Mouse (Mus musculus) forebrain, embryonic 10.5 days (tissue): ENCODE data around the gene Eef2k. TPM values are rescaled to one million over a fixed set of nuclear protein-coding genes. Genes with fewer than 3 reads are reported as not detected.

Experiments used
- DNase-seq: peaks from one replicate; pipeline ENCODE4 v3.0.0-alpha.2; 2017; ENCODE audit warnings: low spot score; ENCODE audit errors: extremely low spot score
- H3K27ac ChIP-seq: fragments of 300-500 bp; sonication (generic); 2 replicates; pipeline ENCODE4 v1.5.1; 2016; ENCODE audit warnings: mild to moderate bottlenecking
- H3K27me3 ChIP-seq: fragments of 300-500 bp; sonication (generic); 2 replicates; pipeline ENCODE4 v1.6.1; 2016; ENCODE audit warnings: mild to moderate bottlenecking; ENCODE audit not compliant: poor library complexity, severe bottlenecking
- H3K36me3 ChIP-seq: fragments of 300-500 bp; sonication (generic); replicated peaks from 2 replicates; pipeline ENCODE4 v1.6.1; 2016; ENCODE audit warnings: mild to moderate bottlenecking, moderate library complexity
- H3K4me1 ChIP-seq: fragments of 300-500 bp; sonication (generic); 2 replicates; pipeline ENCODE4 v1.6.1; 2016
- H3K4me3 ChIP-seq: fragments of 300-500 bp; sonication (generic); 2 replicates; pipeline ENCODE4 v1.5.1; 2016; ENCODE audit warnings: mild to moderate bottlenecking, moderate library complexity
- H3K9me3 ChIP-seq: fragments of 300-500 bp; sonication (generic); 2 replicates; pipeline ENCODE4 v1.6.1; 2016; ENCODE audit warnings: mild to moderate bottlenecking, moderate library complexity
- WGBS: fragments of 180-500 bp; shearing (Covaris S2); methylation state at CpG from one replicate; pipeline ENCODE4 v1.1.7; 2016; 5-methylcytosine and 5-hydroxymethylcytosine counted together
- polyA plus RNA-seq: library from polyadenylated mRNA; unstranded; fragments of >200 nt; fragmentation: Nextera tagmentation; extraction: Ambion mirVana; gene quantifications from 2 replicates; pipeline ENCODE4 v1.2.1, GENCODE M21; 2016

Eef2k gene
- polyA plus RNA-seq, 1 experiment from 2014 or later, result 30.1 TPM

- Histone ChIP-seq H3K27ac (0 out of 2 replicates have a peak overlapping the region, but pooled peaks have one; percentile 3), H3K4me1 (peaks cover 58% of the 10 kb centered on the region), H3K27me3 (no peaks in the 10 kb centered on the region), H3K9me3 (no peaks in the 10 kb centered on the region), H3K4me3 (no peak overlapping the region), H3K36me3 (peaks cover 22% of the 10 kb centered on the region)
- WGBS, result 64% methylated on average over 10 of the region's 10 CpGs
- DNase-seq, result no peak
Observed at GRCm38 (mm10) chr7:120860799-120861487, 18.3 kb downstream of the Eef2k start.

- Histone ChIP-seq H3K36me3 (peaks cover 22% of the 10 kb centered on the region), H3K27ac (peak overlapping the region; percentile 73), H3K4me1 (peaks cover 65% of the 10 kb centered on the region), H3K27me3 (no peaks in the 10 kb centered on the region), H3K4me3 (no peak overlapping the region), H3K9me3 (no peaks in the 10 kb centered on the region)
- WGBS, result 34% methylated on average over 2 of the region's 2 CpGs
- no peak for DNase-seq
Observed at GRCm38 (mm10) chr7:120861488-120862047, 18.9 kb downstream of the Eef2k start.

GRCm38 (mm10) chr7:120862196-120862595 is 19.6 kb downstream of the Eef2k start:
- no peak for DNase-seq
- H3K4me3 ChIP-seq, result no peak overlapping the region
- WGBS, result 4% methylated on average over 3 of the region's 3 CpGs

GRCm38 (mm10) chr7:120862626-120863025 is 20.0 kb downstream of the Eef2k start:
- H3K36me3 ChIP-seq, result peaks cover 22% of the 10 kb centered on the region
- no peaks in the 10 kb centered on the region for H3K9me3 ChIP-seq
- no peak for DNase-seq
- no peak overlapping the region for H3K4me3 ChIP-seq
- H3K27me3 ChIP-seq, result no peaks in the 10 kb centered on the region
- WGBS, result 54% methylated on average over 7 of the region's 7 CpGs
- peaks cover 69% of the 10 kb centered on the region for H3K4me1 ChIP-seq
- H3K27ac ChIP-seq, result peak overlapping the region; percentile 73

More at GRCm38 (mm10) chr7:120862196-120862595, 19.6 kb downstream of the Eef2k start:
- Histone ChIP-seq H3K27me3 (no peaks in the 10 kb centered on the region), H3K27ac (peak overlapping the region; percentile 73), H3K36me3 (peaks cover 22% of the 10 kb centered on the region), H3K9me3 (no peaks in the 10 kb centered on the region), H3K4me1 (peaks cover 69% of the 10 kb centered on the region)

GRCm38 (mm10) chr7:120863476-120863875 is 20.8 kb downstream of the Eef2k start:
- no peak for DNase-seq
- H3K9me3 ChIP-seq, result no peaks in the 10 kb centered on the region
- no peak overlapping the region for H3K4me3 ChIP-seq
- H3K27me3 ChIP-seq, result no peaks in the 10 kb centered on the region
- peaks cover 16% of the 10 kb centered on the region for H3K36me3 ChIP-seq
- 48% methylated on average over 5 of the region's 5 CpGs for WGBS
- H3K27ac ChIP-seq, result peak overlapping the region; percentile 73
- peaks cover 72% of the 10 kb centered on the region for H3K4me1 ChIP-seq

GRCm38 (mm10) chr7:120865100-120865499 is 22.5 kb downstream of the Eef2k start:
- H3K27ac ChIP-seq, result peak overlapping the region; percentile 75
- H3K36me3 ChIP-seq, result 0 out of 2 replicates have a peak, but pooled peaks cover 2% of the 10 kb centered on the region
- peaks cover 72% of the 10 kb centered on the region for H3K4me1 ChIP-seq
- peak; percentile 31 for DNase-seq
- H3K27me3 ChIP-seq, result no peaks in the 10 kb centered on the region
- WGBS, result 39% methylated on average over 7 of the region's 7 CpGs
- no peaks in the 10 kb centered on the region for H3K9me3 ChIP-seq
- no peak overlapping the region for H3K4me3 ChIP-seq

GRCm38 (mm10) chr7:120865832-120866231 is 23.2 kb downstream of the Eef2k start:
- no peak for DNase-seq
- Histone ChIP-seq H3K27me3 (no peaks in the 10 kb centered on the region), H3K4me1 (peaks cover 64% of the 10 kb centered on the region), H3K36me3 (no peaks in the 10 kb centered on the region), H3K4me3 (no peak overlapping the region), H3K9me3 (no peaks in the 10 kb centered on the region), H3K27ac (peak overlapping the region; percentile 75)
- WGBS, result 52% methylated on average over 4 of the region's 4 CpGs

- H3K27ac ChIP-seq, result peak overlapping the region; percentile 75; the same call in 1 of the 2 replicates
- H3K4me3 ChIP-seq, result no peak overlapping the region
- H3K27me3 ChIP-seq, result no peaks in the 10 kb centered on the region
- peaks cover 56% of the 10 kb centered on the region for H3K4me1 ChIP-seq
- H3K36me3 ChIP-seq, result no peaks in the 10 kb centered on the region
- H3K9me3 ChIP-seq, result no peaks in the 10 kb centered on the region
- 85% methylated on average over 2 of the region's 2 CpGs for WGBS
- no peak for DNase-seq
Observed at GRCm38 (mm10) chr7:120866684-120867083, 24.1 kb downstream of the Eef2k start.

GRCm38 (mm10) chr7:120867720-120868119 is 25.1 kb downstream of the Eef2k start:
- no peaks in the 10 kb centered on the region for H3K27me3 ChIP-seq
- H3K4me3 ChIP-seq, result no peak overlapping the region
- H3K4me1 ChIP-seq, result peaks cover 45% of the 10 kb centered on the region
- DNase-seq, result no peak
- WGBS, result 88% methylated on average over 1 of the region's 1 CpGs
- peak overlapping the region; percentile 48 for H3K27ac ChIP-seq
- H3K9me3 ChIP-seq, result no peaks in the 10 kb centered on the region
- H3K36me3 ChIP-seq, result no peaks in the 10 kb centered on the region

GRCm38 (mm10) chr7:120869883-120870282 is 27.3 kb downstream of the Eef2k start:
- no peak overlapping the region for H3K27ac ChIP-seq
- H3K4me3 ChIP-seq, result no peak overlapping the region
- no peaks in the 10 kb centered on the region for H3K36me3 ChIP-seq
- WGBS, result 85% methylated on average over 5 of the region's 5 CpGs
- peaks cover 24% of the 10 kb centered on the region for H3K4me1 ChIP-seq
- H3K9me3 ChIP-seq, result no peaks in the 10 kb centered on the region
- no peaks in the 10 kb centered on the region for H3K27me3 ChIP-seq
- DNase-seq, result no peak

- H3K27ac ChIP-seq, result no peak overlapping the region
Observed at GRCm38 (mm10) chr7:120870431-120871008, 27.9 kb downstream of the Eef2k start.

GRCm38 (mm10) chr7:120873083-120873482 is 30.5 kb downstream of the Eef2k start:
- no peak overlapping the region for H3K27ac ChIP-seq
- WGBS, result 86% methylated on average over 12 of the region's 12 CpGs
- no peak for DNase-seq
- no peaks in the 10 kb centered on the region for H3K36me3 ChIP-seq
- H3K4me1 ChIP-seq, result no peaks in the 10 kb centered on the region
- no peak overlapping the region for H3K4me3 ChIP-seq
- H3K27me3 ChIP-seq, result no peaks in the 10 kb centered on the region
- no peaks in the 10 kb centered on the region for H3K9me3 ChIP-seq

More at GRCm38 (mm10) chr7:120870431-120871008, 27.9 kb downstream of the Eef2k start:
- H3K4me1 ChIP-seq, result peaks cover 17% of the 10 kb centered on the region
- no peak overlapping the region for H3K4me3 ChIP-seq
- H3K36me3 ChIP-seq, result no peaks in the 10 kb centered on the region
- WGBS, result 81% methylated on average over 5 of the region's 5 CpGs
- no peaks in the 10 kb centered on the region for H3K9me3 ChIP-seq
- DNase-seq, result no peak
- no peaks in the 10 kb centered on the region for H3K27me3 ChIP-seq

- H3K4me1 ChIP-seq, result no peaks in the 10 kb centered on the region
- no peak overlapping the region for H3K27ac ChIP-seq
- no peaks in the 10 kb centered on the region for H3K36me3 ChIP-seq
- no peaks in the 10 kb centered on the region for H3K27me3 ChIP-seq
- WGBS, result 87% methylated on average over 3 of the region's 3 CpGs
- DNase-seq, result no peak
- H3K9me3 ChIP-seq, result no peaks in the 10 kb centered on the region
- H3K4me3 ChIP-seq, result no peak overlapping the region
Observed at GRCm38 (mm10) chr7:120874021-120874420, 31.4 kb downstream of the Eef2k start.
